Mouse (Mus musculus): ENCODE data around the gene Olfr1386.

GRCm38 (mm10) chr11:49519348-49519747 lies 54.5 kb downstream of the Olfr1386 start, which contains the start of gene Olfr1383:
- TF ChIP-seq CTCF (IDR thresholded peaks at IDR 0.05), result no peak
- no peak for TF ChIP-seq EP300 (IDR thresholded peaks at IDR 0.05)
